Mouse (Mus musculus) liver, adult (tissue): ENCODE data around the gene Ogfrl1.

Source experiments
- GATA4 ChIP-seq: IDR thresholded peaks from 2 replicates; pipeline ENCODE4 v1.6.1; 2014; ENCODE audit warnings: mild to moderate bottlenecking, low read length; ENCODE audit not compliant: insufficient replicate concordance

The Ogfrl1 gene

GRCm38 (mm10) chr1:23379911-23380740, 17.4 kb downstream of the Ogfrl1 start:
- TF ChIP-seq GATA4 = no peak

DNA sequence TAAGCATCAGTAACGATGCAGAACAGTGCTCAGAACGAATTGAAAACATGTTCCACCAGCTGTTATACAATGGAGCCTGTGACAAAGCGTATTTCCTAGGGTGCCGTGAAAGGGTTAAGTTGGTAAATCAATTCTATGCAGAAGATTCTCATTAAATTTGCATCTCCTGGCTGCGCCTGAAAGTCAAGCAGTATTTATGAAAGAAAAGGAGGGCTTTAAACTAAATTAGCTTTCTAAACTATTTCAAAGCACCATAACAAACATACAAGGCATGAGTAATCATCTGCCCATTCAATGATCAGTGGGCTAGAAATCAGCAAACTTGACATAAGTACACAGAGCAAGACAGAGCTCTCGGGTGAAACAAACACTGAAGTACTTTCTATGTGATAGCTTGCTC, 18.3 kb downstream of the Ogfrl1 start:
- no peak for TF ChIP-seq GATA4

GRCm38 (mm10) chr1:23377572-23377971, 20.0 kb downstream of the Ogfrl1 start:
- no peak for TF ChIP-seq GATA4

GRCm38 (mm10) chr1:23374156-23374555, 23.4 kb downstream of the Ogfrl1 start:
- no peak for TF ChIP-seq GATA4

- no peak for TF ChIP-seq GATA4
These were observed 32.0 kb downstream of the Ogfrl1 start for GRCm38 (mm10) chr1:23365614-23366013.

- TF ChIP-seq GATA4 = no peak
These were observed 44.7 kb downstream of the Ogfrl1 start for GRCm38 (mm10) chr1:23352895-23353294.

GRCm38 (mm10) chr1:23351756-23352155, 45.8 kb downstream of the Ogfrl1 start:
- TF ChIP-seq GATA4 = no peak

GRCm38 (mm10) chr1:23345633-23346032, 51.9 kb downstream of the Ogfrl1 start:
- no peak for TF ChIP-seq GATA4

GRCm38 (mm10) chr1:23342864-23343263, 54.7 kb downstream of the Ogfrl1 start:
- no peak for TF ChIP-seq GATA4

DNA sequence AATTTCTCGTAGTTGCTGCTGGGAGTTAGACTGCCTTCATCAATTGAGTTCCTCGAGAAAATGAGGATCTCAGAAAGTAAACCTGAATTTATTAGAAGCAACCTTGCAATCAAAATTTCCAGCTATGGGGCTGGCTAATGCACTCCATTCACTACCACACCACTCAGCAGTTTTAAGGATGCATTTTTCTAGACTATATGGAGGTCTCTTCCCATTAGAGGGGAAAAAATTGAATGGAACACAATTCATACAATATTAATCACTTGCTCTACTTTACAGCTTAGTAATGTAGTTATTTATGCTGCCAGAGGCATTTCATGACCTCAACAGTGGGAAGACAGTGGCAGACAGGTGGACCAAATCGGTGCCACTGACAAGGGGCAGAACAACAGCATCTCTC, 55.3 kb downstream of the Ogfrl1 start:
- TF ChIP-seq GATA4 = no peak

- TF ChIP-seq GATA4 = no peak
These were observed 61.7 kb downstream of the Ogfrl1 start for GRCm38 (mm10) chr1:23335726-23336363.

- no peak for TF ChIP-seq GATA4
These were observed 62.5 kb downstream of the Ogfrl1 start for GRCm38 (mm10) chr1:23335050-23335449.

GRCm38 (mm10) chr1:23332192-23332591, 65.4 kb downstream of the Ogfrl1 start:
- TF ChIP-seq GATA4 = no peak

DNA sequence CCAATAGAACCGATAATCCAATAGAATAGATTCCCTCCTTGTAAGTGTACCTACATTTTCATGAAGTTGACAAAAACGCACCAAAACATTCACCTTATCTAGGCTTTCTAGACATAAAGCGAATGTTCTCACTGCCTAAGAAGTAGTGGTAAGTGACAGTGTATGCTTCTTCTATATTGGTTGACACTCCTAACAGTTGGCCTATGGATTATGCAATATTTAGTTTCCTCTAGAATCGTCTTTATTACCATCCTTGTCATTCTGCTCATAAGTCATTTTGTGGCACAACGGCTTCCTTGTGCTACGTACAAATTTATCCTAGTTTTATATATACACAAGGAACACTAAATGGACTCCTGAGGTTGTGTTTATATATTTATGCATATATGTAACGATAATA, 72.4 kb downstream of the Ogfrl1 start:
- TF ChIP-seq GATA4 = no peak

- no peak for TF ChIP-seq GATA4
These were observed 73.3 kb downstream of the Ogfrl1 start for GRCm38 (mm10) chr1:23324226-23324625.

GRCm38 (mm10) chr1:23323286-23323685, 74.3 kb downstream of the Ogfrl1 start:
- no peak for TF ChIP-seq GATA4
